8 mouse cellular contexts compared by ENCODE assay signal in genomic region chr13:46501800-46502389, GRCm38 (mm10). TPM values are rescaled to one million over a fixed set of nuclear protein-coding genes. Genes with fewer than 3 reads are reported as not detected.
A peak's percentile ranks its signal among the peaks of the same experiment; 100 is the strongest.
DNase-seq lines count a peak whose midpoint lies in the region; ATAC-seq lines count a peak whose summit lies in the region.

Gene Cap2, plus strand, starts transcription at chr13:46501848.

- 1% methylated on average over 37 of the region's 42 CpGs for WGBS in forebrain, embryonic 11.5 days
- WGBS in heart, embryonic 14.5 days, result under 1% methylated on average over 35 of the region's 42 CpGs
- WGBS in liver, embryonic 13.5 days (ENCODE audit: insufficient replicate concordance), result 1% methylated on average over 36 of the region's 42 CpGs
- WGBS in stomach, embryonic 14.5 days, result 1% methylated on average over 37 of the region's 42 CpGs

- peak within 1 kb of the TSS; percentile 41 for H3K4me3 ChIP-seq in forebrain, embryonic 11.5 days (ENCODE audit: low read depth, low read length)
- H3K4me3 ChIP-seq in heart, embryonic 14.5 days (ENCODE audit: control insufficient read depth in 1 of 2, insufficient read depth in 1 of 2, low read depth in 1 of 2, low read length in 2 of 2), result peak within 1 kb of the TSS; percentile 71 to 94
- H3K4me3 ChIP-seq in liver, embryonic 13.5 days (replicated peaks), result peak within 1 kb of the TSS; percentile 52
- H3K4me3 ChIP-seq in stomach, embryonic 14.5 days (ENCODE audit: low read depth, low read length), result peak within 1 kb of the TSS; percentile 50

- H3K4me1 ChIP-seq in forebrain, embryonic 11.5 days (replicated peaks; ENCODE audit: control insufficient read depth, insufficient read depth, low read length), result no peaks in the 10 kb centered on the region
- peaks cover 4 to 15% of the 10 kb centered on the region in 2 experiments; a peak in 3 of 4 replicates for H3K4me1 ChIP-seq in heart, embryonic 14.5 days (ENCODE audit: control insufficient read depth in 2 of 2, insufficient read depth in 2 of 2, low read length in 2 of 2)
- 0 out of 2 replicates have a peak, but pooled peaks cover 11% of the 10 kb centered on the region for H3K4me1 ChIP-seq in liver, embryonic 13.5 days (replicated peaks)
- no peaks in the 10 kb centered on the region for H3K4me1 ChIP-seq in stomach, embryonic 14.5 days (ENCODE audit: control insufficient read depth, insufficient read depth, low read length)

- H3K27ac ChIP-seq in forebrain, embryonic 11.5 days (ENCODE audit: low read depth, low read length), result no peak within 1 kb of the TSS
- peak within 1 kb of the TSS; percentile 98 for H3K27ac ChIP-seq in heart, embryonic 14.5 days (replicated peaks in 1 of 2; ENCODE audit: control insufficient read depth in 1 of 2, insufficient read depth in 1 of 2, low read depth in 2 of 2, low read length in 2 of 2)
- H3K27ac ChIP-seq in liver, embryonic 13.5 days, result no peak within 1 kb of the TSS
- no peak within 1 kb of the TSS for H3K27ac ChIP-seq in stomach, embryonic 14.5 days (ENCODE audit: low read length)

- H3K9me3 ChIP-seq in forebrain, embryonic 11.5 days (ENCODE audit: control insufficient read depth, low read length), result no peaks in the 10 kb centered on the region
- no peaks in the 10 kb centered on the region for H3K9me3 ChIP-seq in heart, embryonic 14.5 days (ENCODE audit: control insufficient read depth, low read length)
- no peaks in the 10 kb centered on the region for H3K9me3 ChIP-seq in liver, embryonic 13.5 days (replicated peaks)
- no peaks in the 10 kb centered on the region for H3K9me3 ChIP-seq in stomach, embryonic 14.5 days (ENCODE audit: control insufficient read depth, low read depth, low read length)

- peak; percentile 76 for ATAC-seq in forebrain, embryonic 11.5 days (replicated peaks; ENCODE audit: low FRiP score)
- peak; percentile 85 for ATAC-seq in heart, embryonic 14.5 days (ENCODE audit: insufficient number of reproducible peaks, insufficient read depth, low FRiP score, low read depth)
- peak; percentile 80 for ATAC-seq in liver, embryonic 13.5 days (ENCODE audit: low read depth)
- ATAC-seq in stomach, embryonic 14.5 days (ENCODE audit: insufficient number of reproducible peaks, insufficient read depth, low FRiP score, low read depth), result peak; percentile 67; the same call in 1 of the 2 replicates

- peak within 1 kb of the TSS; percentile 72 for H3K9ac ChIP-seq in forebrain, embryonic 11.5 days (ENCODE audit: low read length)
- H3K9ac ChIP-seq in heart, embryonic 14.5 days (ENCODE audit: low read length), result peak within 1 kb of the TSS; percentile 92
- H3K9ac ChIP-seq in liver, embryonic 13.5 days, result peak within 1 kb of the TSS; percentile 36
- peak within 1 kb of the TSS; percentile 45; the same call in 1 of the 2 replicates for H3K9ac ChIP-seq in stomach, embryonic 14.5 days (replicated peaks; ENCODE audit: low read depth, low read length)

- DNase-seq in layer of hippocampus, adult 11-12 months (ENCODE audit: low spot score), result peak; percentile 79
- DNase-seq in layer of hippocampus, adult 9-10 months (ENCODE audit: low spot score), result no peak
- DNase-seq in forebrain, embryonic 11.5 days (ENCODE audit: low spot score), result peak; percentile 83
- peak; percentile 26 to 70 for DNase-seq in kidney, postnatal 25 days
- peak; percentile 66 for DNase-seq in liver, embryonic 13.5 days
- peak; percentile 74 for DNase-seq in neural tube, embryonic 10.5 days (ENCODE audit: extremely low spot score, low spot score)

- peak within 1 kb of the TSS; percentile 73 for H3K4me2 ChIP-seq in forebrain, embryonic 11.5 days (ENCODE audit: low read depth, low read length, severe bottlenecking)
- peak within 1 kb of the TSS; percentile 79 for H3K4me2 ChIP-seq in heart, embryonic 14.5 days (ENCODE audit: low read length)
- H3K4me2 ChIP-seq in liver, embryonic 13.5 days, result peak within 1 kb of the TSS; percentile 71
- peak within 1 kb of the TSS; percentile 78 for H3K4me2 ChIP-seq in stomach, embryonic 14.5 days (replicated peaks; ENCODE audit: low read depth, low read length)

- no peaks in the 10 kb centered on the region for H3K36me3 ChIP-seq in forebrain, embryonic 11.5 days (ENCODE audit: control insufficient read depth, insufficient read depth, low read length)
- H3K36me3 ChIP-seq in heart, embryonic 14.5 days (ENCODE audit: control insufficient read depth, insufficient read depth, low read length), result peaks cover 14% of the 10 kb centered on the region; the same call in 1 of the 2 replicates
- H3K36me3 ChIP-seq in liver, embryonic 13.5 days, result no peaks in the 10 kb centered on the region
- H3K36me3 ChIP-seq in stomach, embryonic 14.5 days (ENCODE audit: control insufficient read depth, insufficient read depth, low read length), result no peaks in the 10 kb centered on the region; the same call in 1 of the 2 replicates

- H3K27me3 ChIP-seq in forebrain, embryonic 11.5 days (ENCODE audit: control insufficient read depth, insufficient read depth, low read length), result peaks cover 3% of the 10 kb centered on the region; the same call in 1 of the 2 replicates
- no peaks in the 10 kb centered on the region for H3K27me3 ChIP-seq in heart, embryonic 14.5 days (ENCODE audit: control insufficient read depth, insufficient read depth, low read length)
- peaks cover 26% of the 10 kb centered on the region for H3K27me3 ChIP-seq in liver, embryonic 13.5 days
- H3K27me3 ChIP-seq in stomach, embryonic 14.5 days (ENCODE audit: control insufficient read depth, insufficient read depth, low read length), result no peaks in the 10 kb centered on the region

RNA-seq across cellular contexts. Expression of gene Cap2, which starts in this region (rescaled TPM):
- polyA plus RNA-seq in forebrain, embryonic 11.5 days (2014; fragmentation: Nextera tagmentation; extraction: Ambion mirVana), result 6.4 and 8.3 TPM in 2 replicates
- polyA plus RNA-seq in heart, embryonic 14.5 days (2014; fragmentation: Nextera tagmentation; extraction: Ambion mirVana), result 157 and 159 TPM in 2 replicates
- polyA plus RNA-seq in liver, embryonic 13.5 days (2015; fragmentation: Nextera tagmentation; extraction: Ambion mirVana), result 1.9 and 2.0 TPM in 2 replicates
- 8.5 TPM in 2 replicates for polyA plus RNA-seq in stomach, embryonic 14.5 days (2014; fragmentation: Nextera tagmentation; extraction: Ambion mirVana)

Comparison
In these comparisons a context has a peak if more than half of its experiments do, and no peak if none do; other contexts are left out.
1. RNA of gene Cap2 (polyA plus RNA-seq): 157 to 159 TPM in heart, embryonic 14.5 days; 8.5 TPM in stomach, embryonic 14.5 days, 6.4 to 8.3 TPM in forebrain, embryonic 11.5 days and 1.9 to 2.0 TPM in liver, embryonic 13.5 days; every median in the first group is over 10 times any median in the second.
2. H3K27ac ChIP-seq: peak in heart, embryonic 14.5 days (2 of 2); none in forebrain, embryonic 11.5 days (single experiment), liver, embryonic 13.5 days (single experiment) and stomach, embryonic 14.5 days (single experiment).
3. H3K9ac ChIP-seq: peak in every context shown above with its lines; median percentile 92 in heart, embryonic 14.5 days; 72 in forebrain, embryonic 11.5 days; 45 in stomach, embryonic 14.5 days; 36 in liver, embryonic 13.5 days.
4. Peak in every context shown above with its lines, with median percentiles within 50 percentile points of each other: ATAC-seq, H3K4me2 ChIP-seq and H3K4me3 ChIP-seq.